Mouse (Mus musculus): Measurements from ENCODE around the gene Gm12695. TPM values are rescaled to one million over a fixed set of nuclear protein-coding genes. Genes with fewer than 3 reads are reported as not detected.

Gm12695 gene
- polyA plus RNA-seq (2012; rRNA removed), result 0.45 and 0.63 TPM in 2 replicates

- DNase-seq, result no peak
- no peak for TF ChIP-seq POLR2A (IDR thresholded peaks at IDR 0.05; ENCODE audit: borderline replicate concordance, extremely low read depth, low read depth, low read length)
- no peak for TF ChIP-seq CTCF (IDR thresholded peaks at IDR 0.05; ENCODE audit: insufficient read depth, low read length)
- WGBS, result 74% methylated on average over 3 of the region's 3 CpGs
- Histone ChIP-seq H3K4me3 (replicated peaks; ENCODE audit: extremely low read depth, low read depth, low read length) (no peak within 1 kb of the TSS), H3K4me1 (ENCODE audit: control insufficient read depth, insufficient read depth, low read length) (no peaks in the 10 kb centered on the region)
Observed at GRCm38 (mm10) chr4:96785086-96785485, at the start of gene Gm12695. TSS of gene Gm12695 (minus strand) at chr4:96785186.

GRCm38 (mm10) chr4:96825540-96826045, 40.6 kb upstream of the Gm12695 start:
- DNase-seq, result no peak
- no peak overlapping the region for H3K4me3 ChIP-seq (replicated peaks; ENCODE audit: extremely low read depth, low read depth, low read length)
- H3K4me1 ChIP-seq (ENCODE audit: control insufficient read depth, insufficient read depth, low read length), result no peaks in the 10 kb centered on the region
- TF ChIP-seq CTCF (IDR thresholded peaks at IDR 0.05; ENCODE audit: insufficient read depth, low read length), result no peak
- WGBS, result 77% methylated on average over 4 of the region's 4 CpGs

GRCm38 (mm10) chr4:96806824-96807808, 22.1 kb upstream of the Gm12695 start:
- 52% methylated on average over 6 of the region's 6 CpGs for WGBS
- TF ChIP-seq POLR2A (IDR thresholded peaks at IDR 0.05; ENCODE audit: borderline replicate concordance, extremely low read depth, low read depth, low read length) (no peak), CTCF (IDR thresholded peaks at IDR 0.05; ENCODE audit: insufficient read depth, low read length) (no peak)
- DNase-seq, result peak; percentile 7
- no peaks in the 10 kb centered on the region; the same call in 1 of the 2 replicates for H3K4me1 ChIP-seq (ENCODE audit: control insufficient read depth, insufficient read depth, low read length)
- H3K4me3 ChIP-seq (replicated peaks; ENCODE audit: extremely low read depth, low read depth, low read length), result no peak overlapping the region

- Histone ChIP-seq H3K4me3 (replicated peaks; ENCODE audit: extremely low read depth, low read depth, low read length) (no peak overlapping the region), H3K4me1 (ENCODE audit: control insufficient read depth, insufficient read depth, low read length) (no peaks in the 10 kb centered on the region)
- 29% methylated on average over 7 of the region's 7 CpGs for WGBS
- TF ChIP-seq CTCF (IDR thresholded peaks at IDR 0.05; ENCODE audit: insufficient read depth, low read length), result no peak
- TF ChIP-seq POLR2A (IDR thresholded peaks at IDR 0.05; ENCODE audit: borderline replicate concordance, extremely low read depth, low read depth, low read length), result no peak
- no peak for DNase-seq
Observed at GRCm38 (mm10) chr4:96799380-96800157, 14.6 kb upstream of the Gm12695 start.

GRCm38 (mm10) chr4:96797583-96797982, 12.6 kb upstream of the Gm12695 start:
- WGBS, result 67% methylated on average over 1 of the region's 1 CpGs
- Histone ChIP-seq H3K4me1 (ENCODE audit: control insufficient read depth, insufficient read depth, low read length) (no peaks in the 10 kb centered on the region), H3K4me3 (replicated peaks; ENCODE audit: extremely low read depth, low read depth, low read length) (no peak overlapping the region)
- TF ChIP-seq CTCF (IDR thresholded peaks at IDR 0.05; ENCODE audit: insufficient read depth, low read length), result no peak
- no peak for TF ChIP-seq POLR2A (IDR thresholded peaks at IDR 0.05; ENCODE audit: borderline replicate concordance, extremely low read depth, low read depth, low read length)
- no peak for DNase-seq

- Histone ChIP-seq H3K4me3 (replicated peaks; ENCODE audit: extremely low read depth, low read depth, low read length) (no peak overlapping the region), H3K4me1 (ENCODE audit: control insufficient read depth, insufficient read depth, low read length) (no peaks in the 10 kb centered on the region)
- TF ChIP-seq CTCF (IDR thresholded peaks at IDR 0.05; ENCODE audit: insufficient read depth, low read length) (no peak), POLR2A (IDR thresholded peaks at IDR 0.05; ENCODE audit: borderline replicate concordance, extremely low read depth, low read depth, low read length) (no peak)
- DNase-seq, result no peak
Observed at GRCm38 (mm10) chr4:96791301-96791700, 6.3 kb upstream of the Gm12695 start.

- no peak for TF ChIP-seq CTCF (IDR thresholded peaks at IDR 0.05; ENCODE audit: insufficient read depth, low read length)
- no peak for TF ChIP-seq POLR2A (IDR thresholded peaks at IDR 0.05; ENCODE audit: borderline replicate concordance, extremely low read depth, low read depth, low read length)
- Histone ChIP-seq H3K4me1 (ENCODE audit: control insufficient read depth, insufficient read depth, low read length) (no peaks in the 10 kb centered on the region), H3K4me3 (replicated peaks; ENCODE audit: extremely low read depth, low read depth, low read length) (no peak overlapping the region)
- DNase-seq, result no peak
- 53% methylated on average over 3 of the region's 3 CpGs for WGBS
Observed at GRCm38 (mm10) chr4:96789905-96790304, 4.9 kb upstream of the Gm12695 start.

GRCm38 (mm10) chr4:96786610-96787009, 1.6 kb upstream of the Gm12695 start:
- 34% methylated on average over 7 of the region's 7 CpGs for WGBS
- no peak overlapping the region for H3K4me3 ChIP-seq (replicated peaks; ENCODE audit: extremely low read depth, low read depth, low read length)
- no peaks in the 10 kb centered on the region for H3K4me1 ChIP-seq (ENCODE audit: control insufficient read depth, insufficient read depth, low read length)
- DNase-seq, result no peak
- TF ChIP-seq POLR2A (IDR thresholded peaks at IDR 0.05; ENCODE audit: borderline replicate concordance, extremely low read depth, low read depth, low read length), result 0 out of 2 replicates have a peak, but pooled peaks have one; percentile 25
- no peak for TF ChIP-seq CTCF (IDR thresholded peaks at IDR 0.05; ENCODE audit: insufficient read depth, low read length)

GRCm38 (mm10) chr4:96772966-96773566, 11.9 kb downstream of the Gm12695 start:
- 80% methylated on average over 3 of the region's 3 CpGs for WGBS
- TF ChIP-seq CTCF (IDR thresholded peaks at IDR 0.05; ENCODE audit: insufficient read depth, low read length) (no peak), POLR2A (IDR thresholded peaks at IDR 0.05; ENCODE audit: borderline replicate concordance, extremely low read depth, low read depth, low read length) (no peak)
- Histone ChIP-seq H3K4me1 (ENCODE audit: control insufficient read depth, insufficient read depth, low read length) (no peaks in the 10 kb centered on the region), H3K4me3 (replicated peaks; ENCODE audit: extremely low read depth, low read depth, low read length) (no peak overlapping the region)
- DNase-seq, result no peak

Measured in lung, adult 2 months (tissue).